Mouse (Mus musculus) gastrocnemius, adult 2 months (tissue): Measurements from ENCODE around the gene Rbm12b1. TPM values are rescaled to one million over a fixed set of nuclear protein-coding genes. Genes with fewer than 3 reads are reported as not detected.
A peak's percentile ranks its signal among the peaks of the same experiment; 100 is the strongest.
"Not testable (repeated sequence)": the region's sequence is repeated elsewhere in the genome, so short reads cannot be mapped to it uniquely, and the experiment has no call there.

ENCODE experiments used
- DNase-seq: peaks from one replicate; pipeline ENCODE4 v3.0.0; 2022
- H3K27ac ChIP-seq: fragments of 200-600 bp; 2 replicates; pipeline ENCODE4 v1.8.1; 2022; ENCODE audit warnings: mild to moderate bottlenecking
- H3K4me3 ChIP-seq: fragments of 200-600 bp; 2 replicates; pipeline ENCODE4 v1.8.1; 2022; ENCODE audit warnings: mild to moderate bottlenecking, moderate library complexity
- CTCF ChIP-seq: fragments of 200-600 bp; IDR thresholded peaks from 2 replicates; pipeline ENCODE4 v1.8.1; 2022; ENCODE audit warnings: antibody characterized with exemption, mild to moderate bottlenecking, moderate library complexity
- intact Hi-C: fragments of 180-260 bp; cut with DNase I; formaldehyde crosslinking; loops from one replicate; pipeline ENCODE4 v1.15.1; 2025
- long read RNA-seq, 2 experiments: library from polyadenylated mRNA; stranded (forward); transcript quantifications; one replicate each; pipeline ENCODE4 v2.0.0; 2021
- total RNA-seq, 2 experiments: library from RNA; stranded (reverse); gene quantifications; 2 replicates each; pipeline ENCODE4 v1.2.3; 2021

Rbm12b1 gene
- 1 to 10 TPM; 2.7 to 5.2 TPM for total RNA-seq
- long read RNA-seq, experiment 1 = 0 reads
- long read RNA-seq, experiment 2, partial matches to known transcripts = 0 of 1 reads
- long read RNA-seq, experiment 2, other reads (novel, unspliced or antisense) = 1 of 1 reads

- intact Hi-C loops = not testable (repeated sequence)
- peak within 1 kb of the TSS; percentile 83 for H3K27ac ChIP-seq
- peak; percentile 79 for DNase-seq
- peak within 1 kb of the TSS; percentile 77 for H3K4me3 ChIP-seq
Measured at GRCm38 (mm10) chr4:12140141-12140567, at the start of gene Rbm12b1. TSS of gene Rbm12b1 (plus strand) at chr4:12140264.

- intact Hi-C loops = not testable (repeated sequence)
- peak overlapping the region; percentile 69 for H3K4me3 ChIP-seq
- DNase-seq = peak; percentile 18
- H3K27ac ChIP-seq = peak overlapping the region; percentile 54
Measured at GRCm38 (mm10) chr4:12140592-12141062, 563 bp downstream of the Rbm12b1 start.

- H3K4me3 ChIP-seq = peak overlapping the region; percentile 33
- H3K27ac ChIP-seq, intact Hi-C loops, DNase-seq: not testable (repeated sequence)
Measured at GRCm38 (mm10) chr4:12141516-12141915, 1.5 kb downstream of the Rbm12b1 start.

GRCm38 (mm10) chr4:12147660-12148059 lies 7.6 kb downstream of the Rbm12b1 start:
- TF ChIP-seq CTCF = no peak
- intact Hi-C loops = no loop called here
- no peak overlapping the region for H3K4me3 ChIP-seq
- DNase-seq = no peak
- no peak overlapping the region for H3K27ac ChIP-seq

GRCm38 (mm10) chr4:12170986-12171317 lies 30.9 kb downstream of the Rbm12b1 start:
- Histone ChIP-seq H3K4me3 (peak overlapping the region; percentile 86), H3K27ac (peak overlapping the region; percentile 82)
- no peak for TF ChIP-seq CTCF
- intact Hi-C loops = no loop called here
- no peak for DNase-seq

GRCm38 (mm10) chr4:12171318-12172091 lies 31.4 kb downstream of the Rbm12b1 start, which contains the start of gene Fam92a:
TSS of gene Fam92a (minus strand) at chr4:12172015.
- H3K4me3 ChIP-seq = peak within 1 kb of the TSS; percentile 86
- TF ChIP-seq CTCF = no peak; the same call in 1 of the 2 replicates
- DNase-seq = peak; percentile 78
- intact Hi-C loops = no loop called here
- H3K27ac ChIP-seq = peak within 1 kb of the TSS; percentile 82

GRCm38 (mm10) chr4:12178992-12179391 lies 38.9 kb downstream of the Rbm12b1 start:
- Histone ChIP-seq H3K27ac (no peak overlapping the region), H3K4me3 (no peak overlapping the region)
- no peak for TF ChIP-seq CTCF
- intact Hi-C loops = no loop called here
- DNase-seq = peak; percentile 48

Other genes starting within 250 kb of the Rbm12b1 start
- not detected for gene Gm10604, start 159.0 kb upstream of the Rbm12b1 start, total RNA-seq
- gene Rbm12b2, start 50.8 kb upstream of the Rbm12b1 start, total RNA-seq = 1 to 10 TPM; 4.3 to 5.9 TPM
- gene Fam92a, start 31.8 kb downstream of the Rbm12b1 start, total RNA-seq = 1 to 10 TPM; 8.5 to 9.3 TPM